Mouse (Mus musculus) subcutaneous adipose tissue, adult 2 months (tissue): ENCODE measurements around the gene Smim22. TPM values are rescaled to one million over a fixed set of nuclear protein-coding genes. Genes with fewer than 3 reads are reported as not detected.

Source experiments
- polyA plus RNA-seq: library from polyadenylated mRNA; depleted of rRNA; stranded (reverse); fragments of >200 nt; gene quantifications from 2 replicates; pipeline ENCODE4 v1.2.3, GENCODE M21; 2012; ENCODE audit warnings: low replicate concordance; rRNA removed

Smim22 gene
- 20.9 TPM in 1 of 2 replicates, not detected in the other for polyA plus RNA-seq

DNA sequence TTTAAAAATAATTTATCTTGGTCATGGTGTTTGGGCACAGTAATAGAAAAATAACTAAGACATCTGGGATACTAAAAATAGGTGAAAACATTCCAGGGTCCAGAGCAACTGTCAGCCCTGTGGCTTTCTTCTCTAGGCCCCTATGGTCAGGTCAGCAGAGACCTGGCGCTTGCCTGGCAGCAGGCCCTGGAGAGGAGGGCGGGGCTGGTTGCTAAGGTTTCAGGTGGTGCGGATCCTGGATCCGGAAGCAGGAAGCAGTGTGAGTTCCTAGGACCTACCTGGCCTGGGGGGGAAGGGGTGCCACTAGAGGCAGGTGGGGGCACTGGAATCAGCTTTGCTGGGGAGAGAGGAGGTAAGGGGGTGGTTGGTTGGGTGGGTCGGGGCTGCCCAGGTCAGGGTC, at the start of gene Smim22:
Gene Smim22, plus strand, starts transcription at position 222 of the 400 bp plus-strand sequence.

GRCm38 (mm10) chr16:4963797-4964709, 43.0 kb upstream of the Smim22 start, which contains the start of gene Anks3:
TSS of gene Anks3 (minus strand) at chr16:4964205.

GRCm38 (mm10) chr16:4997553-4997952, 9.5 kb upstream of the Smim22 start, which contains the start of gene Sept12:
TSS of gene Sept12 (minus strand) at chr16:4997852.

GRCm38 (mm10) chr16:5013054-5013838, 6.2 kb downstream of the Smim22 start, which contains the start of gene Rogdi:
TSS of gene Rogdi (minus strand) at chr16:5013553.

GRCm38 (mm10) chr16:5049774-5050234, 42.7 kb downstream of the Smim22 start, which contains the start of the genes Glyr1 and Ubn1:
TSS of gene Glyr1 (minus strand) at chr16:5049863.
TSS of gene Ubn1 (plus strand) at chr16:5050057.

Other genes with a start within 250 kb of the Smim22 start
- 88.3 and 114 TPM in 2 replicates for gene Cdip1, start 217.0 kb upstream of the Smim22 start, polyA plus RNA-seq
- gene 4930562C15Rik, start 171.9 kb upstream of the Smim22 start, polyA plus RNA-seq: not detected in 2 replicates
- gene Ubald1, start 127.0 kb upstream of the Smim22 start, polyA plus RNA-seq: 50.1 and 59.8 TPM in 2 replicates
- 152 and 171 TPM in 2 replicates for gene Mgrn1, start 121.0 kb upstream of the Smim22 start, polyA plus RNA-seq
- 111 and 113 TPM in 2 replicates for gene Nudt16l1, start 68.5 kb upstream of the Smim22 start, polyA plus RNA-seq
- gene Anks3, start 43.1 kb upstream of the Smim22 start, polyA plus RNA-seq: 41.0 and 73.9 TPM in 2 replicates
- not detected in 2 replicates for gene Sept12, start 9.4 kb upstream of the Smim22 start, polyA plus RNA-seq
- gene Rogdi, start 6.3 kb downstream of the Smim22 start, polyA plus RNA-seq: 94.1 and 95.1 TPM in 2 replicates
- gene Glyr1, start 42.6 kb downstream of the Smim22 start, polyA plus RNA-seq: 71.6 and 83.7 TPM in 2 replicates
- gene Ubn1, start 42.8 kb downstream of the Smim22 start, polyA plus RNA-seq: 34.5 and 48.9 TPM in 2 replicates
- gene Ppl, start 125.1 kb downstream of the Smim22 start, polyA plus RNA-seq: 0.59 and 4.5 TPM in 2 replicates
- 0.23 and 0.49 TPM in 2 replicates for gene Sec14l5, start 139.8 kb downstream of the Smim22 start, polyA plus RNA-seq
- 41.9 and 44.5 TPM in 2 replicates for gene Nagpa, start 196.7 kb downstream of the Smim22 start, polyA plus RNA-seq
- 11.5 and 39.4 TPM in 2 replicates for gene AU021092, start 215.0 kb downstream of the Smim22 start, polyA plus RNA-seq
- gene Alg1, start 226.3 kb downstream of the Smim22 start, polyA plus RNA-seq: 58.4 and 69.8 TPM in 2 replicates
- gene Eef2kmt, start 248.7 kb downstream of the Smim22 start, polyA plus RNA-seq: 66.8 and 96.4 TPM in 2 replicates